In genomic region chr5:117546694-117547268, GRCm38 (mm10) we compare ENCODE assay signal across 15 mouse cellular contexts.
DNase-seq lines count a peak whose midpoint lies in the region; ATAC-seq and TF ChIP-seq lines count a peak whose summit lies in the region.
"Had no signal": no experiment of that assay in that cellular context is flagged by ENCODE, and none has a peak within 500 bp of the region (broad histone marks: within the 10 kb centered on the region; RNA-seq: fewer than 3 reads in every experiment).

No protein-coding gene starts in this region.

- H3K9me3 ChIP-seq in heart, embryonic 11.5 days (replicated peaks; ENCODE audit: control insufficient read depth, low read length): no peaks in the 10 kb centered on the region
- no peaks in the 10 kb centered on the region; the same call in 1 of the 2 replicates for H3K9me3 ChIP-seq in limb, embryonic 13.5 days
- no peaks in the 10 kb centered on the region for H3K9me3 ChIP-seq in limb, embryonic 10.5 days (replicated peaks)
- no peaks in the 10 kb centered on the region for H3K9me3 ChIP-seq in lung, postnatal 0 days (ENCODE audit: low read length)
- H3K9me3 ChIP-seq: hindbrain, embryonic 15.5 days had no signal

- 37% methylated on average over 25 of the region's 25 CpGs for WGBS in heart, embryonic 11.5 days (ENCODE audit: insufficient replicate concordance)
- 71% methylated on average over 25 of the region's 25 CpGs for WGBS in limb, embryonic 13.5 days
- WGBS in limb, embryonic 10.5 days: 83% methylated on average over 25 of the region's 25 CpGs
- WGBS in lung, postnatal 0 days: 35% methylated on average over 25 of the region's 25 CpGs

- H3K36me3 ChIP-seq in heart, embryonic 11.5 days (ENCODE audit: control insufficient read depth, insufficient read depth, low read length): no peaks in the 10 kb centered on the region
- H3K36me3 ChIP-seq in limb, embryonic 13.5 days: no peaks in the 10 kb centered on the region
- no peaks in the 10 kb centered on the region for H3K36me3 ChIP-seq in limb, embryonic 10.5 days
- no peaks in the 10 kb centered on the region for H3K36me3 ChIP-seq in lung, postnatal 0 days (ENCODE audit: insufficient read depth, low read length)
- H3K36me3 ChIP-seq: liver, embryonic 13.5 days had no signal

- 0 out of 2 replicates have a peak, but pooled peaks have one; percentile 2 for TF ChIP-seq CTCF in lung, postnatal 0 days (IDR thresholded peaks at IDR 0.05)

- no peak for TF ChIP-seq EP300 in lung, postnatal 0 days (IDR thresholded peaks at IDR 0.05)

- no peak for DNase-seq in heart, adult 18-20 months
- no peak for DNase-seq in limb, embryonic 10.5 days (ENCODE audit: low spot score)
- peak; percentile 14 for DNase-seq in embryo, embryonic 11 days
- DNase-seq in lung, postnatal 0 days (ENCODE audit: low spot score): peak; percentile 66
- no peak for DNase-seq in c-Kit-positive CD71-positive TER-119-positive erythroid progenitor cells, embryonic 14.5 days (ENCODE audit: low spot score)
- no peak for DNase-seq in urinary bladder, adult 2 months (ENCODE audit: low spot score)
- DNase-seq: cerebellum, postnatal 36 days; kidney, adult 9 months; liver, embryonic 13.5 days; spleen, adult 18-20 months; thymus, postnatal 4 days had no signal

- peaks cover 13% of the 10 kb centered on the region for H3K4me1 ChIP-seq in heart, embryonic 11.5 days (ENCODE audit: control insufficient read depth, insufficient read depth, low read length)
- H3K4me1 ChIP-seq in limb, embryonic 13.5 days: peaks cover 10% of the 10 kb centered on the region
- H3K4me1 ChIP-seq in limb, embryonic 10.5 days: peaks cover 13% of the 10 kb centered on the region
- no peaks in the 10 kb centered on the region for H3K4me1 ChIP-seq in lung, postnatal 0 days (ENCODE audit: insufficient read depth, low read depth, low read length)
- H3K4me1 ChIP-seq: liver, embryonic 13.5 days had no signal

- H3K27me3 ChIP-seq in heart, embryonic 11.5 days (ENCODE audit: control insufficient read depth, insufficient read depth, low read length): no peaks in the 10 kb centered on the region
- no peaks in the 10 kb centered on the region for H3K27me3 ChIP-seq in limb, embryonic 13.5 days
- H3K27me3 ChIP-seq in limb, embryonic 10.5 days (ENCODE audit: low read depth, poor library complexity, severe bottlenecking): no peaks in the 10 kb centered on the region
- no peaks in the 10 kb centered on the region for H3K27me3 ChIP-seq in lung, postnatal 0 days (replicated peaks; ENCODE audit: insufficient read depth, low read length)
- H3K27me3 ChIP-seq: hindbrain, embryonic 15.5 days; liver, embryonic 13.5 days had no signal

- peak overlapping the region; percentile 81 for H3K27ac ChIP-seq in heart, embryonic 11.5 days (ENCODE audit: low read depth, low read length)
- H3K27ac ChIP-seq in limb, embryonic 13.5 days: no peak overlapping the region
- H3K27ac ChIP-seq in limb, embryonic 10.5 days: no peak overlapping the region
- H3K27ac ChIP-seq in lung, postnatal 0 days (ENCODE audit: low read length): no peak overlapping the region
- H3K27ac ChIP-seq: hindbrain, embryonic 15.5 days; liver, embryonic 13.5 days; stomach, postnatal 0 days had no signal

- 0 out of 2 replicates have a peak overlapping the region, but pooled peaks have one; percentile 39 for H3K9ac ChIP-seq in heart, embryonic 11.5 days (ENCODE audit: low read depth, low read length)
- no peak overlapping the region for H3K9ac ChIP-seq in limb, embryonic 13.5 days
- no peak overlapping the region for H3K9ac ChIP-seq in lung, postnatal 0 days (replicated peaks; ENCODE audit: low read depth)
- H3K9ac ChIP-seq: hindbrain, embryonic 15.5 days; liver, embryonic 13.5 days had no signal

- H3K4me3 ChIP-seq in heart, embryonic 11.5 days (ENCODE audit: low read depth, low read length): no peak overlapping the region
- H3K4me3 ChIP-seq in limb, embryonic 13.5 days: no peak overlapping the region
- no peak overlapping the region for H3K4me3 ChIP-seq in limb, embryonic 10.5 days
- H3K4me3 ChIP-seq in lung, postnatal 0 days (ENCODE audit: low read depth, low read length): no peak overlapping the region
- H3K4me3 ChIP-seq: hindbrain, embryonic 15.5 days; liver, embryonic 13.5 days had no signal

- peak overlapping the region; percentile 38 for H3K4me2 ChIP-seq in heart, embryonic 11.5 days
- H3K4me2 ChIP-seq in limb, embryonic 13.5 days (replicated peaks): no peak overlapping the region
- H3K4me2 ChIP-seq in lung, postnatal 0 days (replicated peaks; ENCODE audit: low read depth, low read length): 0 out of 2 replicates have a peak overlapping the region, but pooled peaks have one; percentile 25
- H3K4me2 ChIP-seq: hindbrain, embryonic 15.5 days; liver, embryonic 13.5 days had no signal

- no peak for ATAC-seq in heart, embryonic 11.5 days (replicated peaks; ENCODE audit: insufficient number of reproducible peaks, low FRiP score, low TSS enrichment)
- ATAC-seq in limb, embryonic 13.5 days (ENCODE audit: low FRiP score, low read depth): peak; percentile 28; the same call in 1 of the 2 replicates
- ATAC-seq in lung, postnatal 0 days: peak; percentile 40

Comparison
In these comparisons a context has a peak if more than half of its experiments do, and no peak if none do; other contexts are left out.
1. DNase-seq: peak in embryo, embryonic 11 days (single experiment) and lung, postnatal 0 days (single experiment); none in heart, adult 18-20 months (0 of 2), limb, embryonic 10.5 days (single experiment), c-Kit-positive CD71-positive TER-119-positive erythroid progenitor cells, embryonic 14.5 days (single experiment) and urinary bladder, adult 2 months (single experiment).